Mouse (Mus musculus): ENCODE measurements around the gene Ttc9. TPM values are rescaled to one million over a fixed set of nuclear protein-coding genes. Genes with fewer than 3 reads are reported as not detected.

Gene Ttc9
- polyA plus RNA-seq, 1 experiment = not detected

- no peaks in the 10 kb centered on the region for H3K36me3 ChIP-seq (ENCODE audit: control insufficient read depth)
- TF ChIP-seq GATA1 (IDR thresholded peaks at IDR 0.05; ENCODE audit: low read length) (no peak), TAL1 (IDR thresholded peaks at IDR 0.05; ENCODE audit: low read length) (no peak)
- H3K9me3 ChIP-seq (ENCODE audit: control insufficient read depth, low read length) = no peaks in the 10 kb centered on the region
These were observed 15.8 kb downstream of the Ttc9 start for GRCm38 (mm10) chr12:81646811-81647210.

GRCm38 (mm10) chr12:81653344-81653743 lies 22.3 kb downstream of the Ttc9 start:
- no peak for TF ChIP-seq GATA1 (IDR thresholded peaks at IDR 0.05; ENCODE audit: low read length)
- no peak for TF ChIP-seq TAL1 (IDR thresholded peaks at IDR 0.05; ENCODE audit: low read length)

More at GRCm38 (mm10) chr12:81646811-81647210, 15.8 kb downstream of the Ttc9 start:
- H3K4me3 ChIP-seq (replicated peaks) = no peak overlapping the region
- H3K27me3 ChIP-seq (ENCODE audit: control insufficient read depth) = no peaks in the 10 kb centered on the region
- no peaks in the 10 kb centered on the region for H3K4me1 ChIP-seq (ENCODE audit: control insufficient read depth)

GRCm38 (mm10) chr12:81657321-81657720 lies 26.3 kb downstream of the Ttc9 start:
- H3K4me3 ChIP-seq (replicated peaks) = no peak overlapping the region
- no peak for TF ChIP-seq GATA1 (IDR thresholded peaks at IDR 0.05; ENCODE audit: low read length)
- no peak for TF ChIP-seq TAL1 (IDR thresholded peaks at IDR 0.05; ENCODE audit: low read length)
- H3K27me3 ChIP-seq (ENCODE audit: control insufficient read depth) = no peaks in the 10 kb centered on the region
- no peaks in the 10 kb centered on the region for H3K9me3 ChIP-seq (ENCODE audit: control insufficient read depth, low read length)
- no peaks in the 10 kb centered on the region for H3K36me3 ChIP-seq (ENCODE audit: control insufficient read depth)
- no peaks in the 10 kb centered on the region for H3K4me1 ChIP-seq (ENCODE audit: control insufficient read depth)

More at GRCm38 (mm10) chr12:81653344-81653743, 22.3 kb downstream of the Ttc9 start:
- no peaks in the 10 kb centered on the region for H3K27me3 ChIP-seq (ENCODE audit: control insufficient read depth)
- no peak overlapping the region for H3K4me3 ChIP-seq (replicated peaks)
- no peaks in the 10 kb centered on the region for H3K4me1 ChIP-seq (ENCODE audit: control insufficient read depth)
- H3K36me3 ChIP-seq (ENCODE audit: control insufficient read depth) = no peaks in the 10 kb centered on the region
- H3K9me3 ChIP-seq (ENCODE audit: control insufficient read depth, low read length) = no peaks in the 10 kb centered on the region

GRCm38 (mm10) chr12:81658086-81658485 lies 27.0 kb downstream of the Ttc9 start:
- H3K9me3 ChIP-seq (ENCODE audit: control insufficient read depth, low read length) = no peaks in the 10 kb centered on the region

GRCm38 (mm10) chr12:81662076-81662475 lies 31.0 kb downstream of the Ttc9 start:
- TF ChIP-seq TAL1 (IDR thresholded peaks at IDR 0.05; ENCODE audit: low read length) = no peak
- no peak for TF ChIP-seq GATA1 (IDR thresholded peaks at IDR 0.05; ENCODE audit: low read length)
- no peaks in the 10 kb centered on the region for H3K27me3 ChIP-seq (ENCODE audit: control insufficient read depth)
- H3K36me3 ChIP-seq (ENCODE audit: control insufficient read depth) = no peaks in the 10 kb centered on the region
- no peak overlapping the region for H3K4me3 ChIP-seq (replicated peaks)
- no peaks in the 10 kb centered on the region for H3K9me3 ChIP-seq (ENCODE audit: control insufficient read depth, low read length)
- H3K4me1 ChIP-seq (ENCODE audit: control insufficient read depth) = no peaks in the 10 kb centered on the region

More at GRCm38 (mm10) chr12:81658086-81658485, 27.0 kb downstream of the Ttc9 start:
- no peaks in the 10 kb centered on the region for H3K27me3 ChIP-seq (ENCODE audit: control insufficient read depth)
- H3K36me3 ChIP-seq (ENCODE audit: control insufficient read depth) = no peaks in the 10 kb centered on the region
- H3K4me3 ChIP-seq (replicated peaks) = no peak overlapping the region
- TF ChIP-seq TAL1 (IDR thresholded peaks at IDR 0.05; ENCODE audit: low read length) (no peak), GATA1 (IDR thresholded peaks at IDR 0.05; ENCODE audit: low read length) (no peak)
- H3K4me1 ChIP-seq (ENCODE audit: control insufficient read depth) = no peaks in the 10 kb centered on the region

- Histone ChIP-seq H3K9me3 (ENCODE audit: control insufficient read depth, low read length) (no peaks in the 10 kb centered on the region), H3K36me3 (ENCODE audit: control insufficient read depth) (no peaks in the 10 kb centered on the region), H3K4me3 (replicated peaks) (no peak overlapping the region), H3K4me1 (ENCODE audit: control insufficient read depth) (no peaks in the 10 kb centered on the region), H3K27me3 (ENCODE audit: control insufficient read depth) (no peaks in the 10 kb centered on the region)
- no peak for TF ChIP-seq GATA1 (IDR thresholded peaks at IDR 0.05; ENCODE audit: low read length)
- TF ChIP-seq TAL1 (IDR thresholded peaks at IDR 0.05; ENCODE audit: low read length) = no peak
These were observed 32.1 kb downstream of the Ttc9 start for GRCm38 (mm10) chr12:81663116-81663515.

- Histone ChIP-seq H3K36me3 (ENCODE audit: control insufficient read depth) (no peaks in the 10 kb centered on the region), H3K9me3 (ENCODE audit: control insufficient read depth, low read length) (no peaks in the 10 kb centered on the region), H3K4me3 (replicated peaks) (no peak overlapping the region), H3K4me1 (ENCODE audit: control insufficient read depth) (no peaks in the 10 kb centered on the region), H3K27me3 (ENCODE audit: control insufficient read depth) (no peaks in the 10 kb centered on the region)
- TF ChIP-seq TAL1 (IDR thresholded peaks at IDR 0.05; ENCODE audit: low read length) (no peak), GATA1 (IDR thresholded peaks at IDR 0.05; ENCODE audit: low read length) (no peak)
These were observed 32.9 kb downstream of the Ttc9 start for GRCm38 (mm10) chr12:81663906-81664305.

GRCm38 (mm10) chr12:81668406-81668805 lies 37.4 kb downstream of the Ttc9 start:
- Histone ChIP-seq H3K4me3 (replicated peaks) (no peak overlapping the region), H3K9me3 (ENCODE audit: control insufficient read depth, low read length) (no peaks in the 10 kb centered on the region), H3K36me3 (ENCODE audit: control insufficient read depth) (no peaks in the 10 kb centered on the region), H3K27me3 (ENCODE audit: control insufficient read depth) (no peaks in the 10 kb centered on the region), H3K4me1 (ENCODE audit: control insufficient read depth) (no peaks in the 10 kb centered on the region)
- TF ChIP-seq TAL1 (IDR thresholded peaks at IDR 0.05; ENCODE audit: low read length) (no peak), GATA1 (IDR thresholded peaks at IDR 0.05; ENCODE audit: low read length) (no peak)

- no peak for TF ChIP-seq TAL1 (IDR thresholded peaks at IDR 0.05; ENCODE audit: low read length)
- TF ChIP-seq GATA1 (IDR thresholded peaks at IDR 0.05; ENCODE audit: low read length) = no peak
- H3K4me1 ChIP-seq (ENCODE audit: control insufficient read depth) = no peaks in the 10 kb centered on the region
- H3K36me3 ChIP-seq (ENCODE audit: control insufficient read depth) = no peaks in the 10 kb centered on the region
- no peaks in the 10 kb centered on the region for H3K9me3 ChIP-seq (ENCODE audit: control insufficient read depth, low read length)
- no peak overlapping the region for H3K4me3 ChIP-seq (replicated peaks)
- no peaks in the 10 kb centered on the region for H3K27me3 ChIP-seq (ENCODE audit: control insufficient read depth)
These were observed 44.5 kb downstream of the Ttc9 start for GRCm38 (mm10) chr12:81675557-81675956.
